Mouse (Mus musculus) brown adipose tissue, adult 24 weeks (tissue): ENCODE data around the gene Cxcr1. TPM values are rescaled to one million over a fixed set of nuclear protein-coding genes. Genes with fewer than 3 reads are reported as not detected.

Source experiments
- polyA plus RNA-seq: library from polyadenylated mRNA; stranded (reverse); fragments of >200 nt; gene quantifications from 2 replicates; pipeline ENCODE4 v1.2.4, GENCODE M21; 2012; ENCODE audit not compliant: missing spikeins, insufficient read depth, insufficient read length

Gene Cxcr1
- polyA plus RNA-seq, 1 experiment = not detected

Other genes starting within 250 kb of the Cxcr1 start
- 237 and 280 TPM in 2 replicates for gene Tns1, start 70.2 kb downstream of the Cxcr1 start, polyA plus RNA-seq
- gene Rufy4, start 69.1 kb downstream of the Cxcr1 start, polyA plus RNA-seq = 1.8 and 2.1 TPM in 2 replicates
- gene Cxcr2, start 40.6 kb downstream of the Cxcr1 start, polyA plus RNA-seq = not detected in 2 replicates
- 131 and 169 TPM in 2 replicates for gene Arpc2, start 41.5 kb upstream of the Cxcr1 start, polyA plus RNA-seq
- gene Gpbar1, start 83.9 kb upstream of the Cxcr1 start, polyA plus RNA-seq = not detected in 2 replicates
- gene Aamp, start 90.1 kb upstream of the Cxcr1 start, polyA plus RNA-seq = 66.7 and 77.7 TPM in 2 replicates
- gene Pnkd, start 90.3 kb upstream of the Cxcr1 start, polyA plus RNA-seq = 117 and 146 TPM in 2 replicates
- 34.6 and 41.7 TPM in 2 replicates for gene Tmbim1, start 111.0 kb upstream of the Cxcr1 start, polyA plus RNA-seq
- gene Catip, start 167.5 kb upstream of the Cxcr1 start, polyA plus RNA-seq = not detected in 2 replicates
- 1.5 and 5.8 TPM in 2 replicates for gene Slc11a1, start 180.6 kb upstream of the Cxcr1 start, polyA plus RNA-seq
- 66.8 and 98.0 TPM in 2 replicates for gene Ctdsp1, start 196.9 kb upstream of the Cxcr1 start, polyA plus RNA-seq
- 0.46 and 1.1 TPM in 2 replicates for gene Vil1, start 214.7 kb upstream of the Cxcr1 start, polyA plus RNA-seq